Mouse (Mus musculus): Measurements from ENCODE around the gene Gm5089.

DNA sequence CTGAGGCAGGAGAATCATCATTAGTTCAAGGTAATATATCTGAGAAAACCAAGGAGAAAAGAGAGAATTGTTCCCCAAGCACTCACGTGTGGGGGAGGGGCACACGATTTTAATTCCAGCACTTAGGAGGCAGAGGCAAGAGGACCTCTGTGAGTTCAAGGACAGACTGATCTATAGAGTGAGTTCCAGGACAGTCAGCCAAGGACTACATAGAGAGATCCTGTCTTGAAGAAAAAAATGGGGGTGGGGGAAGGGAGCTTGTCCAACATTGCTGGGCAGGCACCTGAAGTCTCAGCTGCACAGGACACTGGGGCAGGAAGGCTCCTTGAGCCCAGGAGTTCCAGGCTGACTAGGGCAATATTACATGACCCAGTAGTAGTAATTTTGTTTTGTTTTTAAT lies 36.1 kb downstream of the Gm5089 start:
- TF ChIP-seq CTCF (IDR thresholded peaks at IDR 0.05; ENCODE audit: borderline replicate concordance, insufficient read depth, low read depth, low read length) (no peak), POLR2A (IDR thresholded peaks at IDR 0.05; ENCODE audit: borderline replicate concordance, insufficient read depth, low read length) (no peak)

Data from cerebellum, adult 2 months (tissue).